Mouse (Mus musculus): ENCODE measurements around the gene Dusp1.

- TF ChIP-seq CTCF (IDR thresholded peaks at IDR 0.05; ENCODE audit: low read depth, low read length) (no peak), TAL1 (conservative IDR thresholded peaks at IDR 0.05; ENCODE audit: low read depth, low read length) (no peak)
Measured at GRCm38 (mm10) chr17:26611328-26611727, 49.4 kb upstream of the Dusp1 start.
